Mouse (Mus musculus): Measurements from ENCODE around the gene Mtus2.

Mtus2 gene

DNA sequence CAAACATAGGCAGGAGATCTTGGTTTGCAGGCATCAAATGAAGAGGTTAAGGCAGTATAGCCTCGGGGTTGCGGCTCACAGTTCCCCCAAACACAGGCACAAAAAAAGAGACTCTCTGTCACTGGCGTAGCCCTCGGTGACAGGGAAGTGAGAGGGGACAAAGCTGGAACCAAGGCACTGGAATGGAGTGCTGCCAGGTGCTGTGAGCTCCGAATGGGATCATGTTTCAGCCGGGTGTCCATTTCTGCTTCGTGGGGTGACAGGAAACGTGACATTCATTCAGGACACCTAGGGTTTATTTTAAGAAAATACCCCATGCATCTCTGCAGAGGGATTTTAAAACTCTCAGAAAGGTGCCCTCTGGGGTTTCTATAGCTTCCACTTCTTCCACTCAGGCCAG is 397.4 kb downstream of the Mtus2 start:
- DNase-seq = no peak

DNA sequence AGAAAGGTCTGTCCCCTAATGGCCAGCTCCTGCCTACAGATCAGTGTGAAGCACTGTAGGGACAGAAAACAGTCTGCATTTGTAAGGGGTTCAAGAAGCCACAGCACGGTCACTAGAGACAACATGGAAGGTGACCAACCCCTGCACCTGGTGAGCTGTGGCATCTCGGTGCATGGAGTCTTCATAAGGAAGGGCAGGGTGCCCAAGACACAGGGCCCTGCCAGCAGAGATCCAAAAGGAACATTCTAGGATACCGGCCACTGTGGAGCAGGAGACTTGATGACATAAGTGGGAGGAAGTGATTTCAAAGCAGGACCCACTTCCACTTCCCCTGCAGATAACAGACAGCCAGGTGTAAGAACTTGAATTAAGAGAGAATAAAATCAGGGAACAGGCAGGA is 398.7 kb downstream of the Mtus2 start:
- no peak for DNase-seq

DNA sequence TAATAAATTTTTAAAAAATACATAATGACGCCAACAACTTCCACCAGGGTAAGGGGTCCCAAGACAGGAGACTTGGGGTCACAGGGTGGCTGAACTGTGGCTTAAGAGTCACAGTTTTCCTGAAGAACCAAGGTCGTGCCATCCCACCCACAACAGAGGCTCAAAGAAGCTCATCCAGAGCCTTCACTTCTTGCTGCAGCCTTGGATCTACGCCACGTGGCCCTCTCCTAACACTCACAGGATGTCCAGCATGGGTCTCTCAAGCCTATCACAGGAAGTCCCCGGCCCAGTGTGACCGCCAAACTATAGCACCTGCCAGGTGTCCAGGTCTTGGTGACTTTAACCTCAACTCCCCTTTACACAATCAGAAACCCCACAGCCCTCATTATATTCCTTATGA is 400.0 kb downstream of the Mtus2 start:
- DNase-seq = no peak

DNA sequence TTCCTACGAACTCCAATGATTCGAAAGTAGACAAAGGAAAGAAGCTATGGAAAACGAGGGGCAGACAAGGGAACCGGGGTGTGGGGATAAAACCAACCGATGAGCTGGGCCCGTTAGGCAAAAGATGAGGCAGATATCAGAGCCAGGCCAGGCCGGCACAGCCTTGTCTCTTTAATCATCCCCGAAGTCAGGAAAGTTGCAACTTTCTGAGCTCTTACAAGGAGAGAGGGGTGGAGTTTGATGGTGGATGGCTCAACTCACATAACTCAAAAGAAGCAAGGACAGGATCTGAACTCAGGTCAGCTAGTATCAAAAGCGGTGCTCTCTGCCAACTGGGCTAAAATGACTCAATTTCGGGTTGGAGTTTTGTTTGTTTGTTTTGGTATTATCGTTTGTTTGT is 402.0 kb downstream of the Mtus2 start:
- DNase-seq = no peak

DNA sequence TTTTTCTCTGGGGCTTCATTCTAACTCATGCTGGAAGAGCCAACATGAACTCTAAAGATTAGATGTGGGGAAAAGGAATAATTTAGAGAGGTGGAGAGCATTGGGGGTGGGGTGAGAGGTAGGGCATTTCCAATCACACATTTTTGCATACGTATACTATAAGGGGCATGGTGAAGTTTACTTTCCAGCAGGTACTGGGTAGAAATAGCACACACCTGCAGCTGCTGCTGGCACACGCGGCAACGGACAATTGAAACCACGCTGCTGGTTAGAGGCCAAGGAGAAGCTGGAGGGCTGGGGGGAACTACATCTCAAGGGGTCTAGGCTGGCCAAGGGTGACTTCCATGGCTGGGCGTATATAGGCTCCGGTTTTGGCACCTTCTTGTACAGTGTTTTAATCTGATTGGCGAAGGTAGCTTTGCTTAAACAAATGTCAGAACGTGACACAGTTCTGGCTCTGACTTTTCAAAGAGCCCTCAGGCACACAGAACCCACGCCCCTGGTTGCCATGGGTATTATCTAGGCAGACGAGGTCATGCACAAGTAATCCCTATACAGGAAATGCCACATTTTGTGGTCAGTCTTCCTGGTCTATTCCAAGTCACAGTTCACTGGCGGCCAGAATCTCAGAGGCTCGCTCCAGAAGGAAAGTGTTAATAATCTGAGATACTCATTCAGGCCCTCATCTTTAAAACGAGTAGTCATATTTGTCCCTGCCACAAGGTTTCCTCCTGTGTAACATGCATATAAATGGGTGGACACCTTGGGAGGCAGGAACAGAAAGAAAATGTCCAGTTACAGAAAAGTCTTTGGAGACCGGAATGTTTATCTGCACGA is 404.0 kb downstream of the Mtus2 start:
- DNase-seq = no peak

DNA sequence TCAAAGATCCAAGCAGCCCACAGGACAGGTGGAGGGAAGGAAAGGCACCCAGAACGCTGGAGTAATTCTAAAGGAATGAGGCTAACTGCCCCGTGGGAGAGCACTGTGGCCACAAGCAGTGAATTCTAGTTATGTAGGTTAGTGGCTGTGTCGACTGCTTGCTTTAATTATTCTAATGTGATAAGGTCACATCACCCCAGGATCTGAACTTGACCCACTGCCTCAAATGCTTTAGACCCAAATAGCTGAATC is 404.6 kb downstream of the Mtus2 start:
- no peak for DNase-seq

DNA sequence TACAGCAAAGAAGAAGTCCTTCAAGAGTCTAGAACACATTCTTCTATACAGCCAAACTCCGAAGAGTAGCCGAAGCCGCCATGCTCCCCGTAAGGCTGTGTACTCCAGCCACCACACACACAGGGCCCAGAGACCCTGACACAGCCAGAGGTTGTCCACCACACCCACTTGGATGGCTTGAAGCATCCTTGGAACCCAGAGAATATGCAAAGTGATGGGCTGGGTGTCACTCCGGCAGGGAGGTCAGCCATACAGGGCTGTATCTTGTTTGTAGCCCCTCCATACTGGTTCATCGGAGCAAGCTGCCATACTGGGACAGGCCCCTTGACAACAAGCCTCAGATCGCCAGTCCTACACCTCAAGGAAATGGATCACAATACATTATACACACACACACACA is 405.2 kb downstream of the Mtus2 start:
- no peak for DNase-seq

DNA sequence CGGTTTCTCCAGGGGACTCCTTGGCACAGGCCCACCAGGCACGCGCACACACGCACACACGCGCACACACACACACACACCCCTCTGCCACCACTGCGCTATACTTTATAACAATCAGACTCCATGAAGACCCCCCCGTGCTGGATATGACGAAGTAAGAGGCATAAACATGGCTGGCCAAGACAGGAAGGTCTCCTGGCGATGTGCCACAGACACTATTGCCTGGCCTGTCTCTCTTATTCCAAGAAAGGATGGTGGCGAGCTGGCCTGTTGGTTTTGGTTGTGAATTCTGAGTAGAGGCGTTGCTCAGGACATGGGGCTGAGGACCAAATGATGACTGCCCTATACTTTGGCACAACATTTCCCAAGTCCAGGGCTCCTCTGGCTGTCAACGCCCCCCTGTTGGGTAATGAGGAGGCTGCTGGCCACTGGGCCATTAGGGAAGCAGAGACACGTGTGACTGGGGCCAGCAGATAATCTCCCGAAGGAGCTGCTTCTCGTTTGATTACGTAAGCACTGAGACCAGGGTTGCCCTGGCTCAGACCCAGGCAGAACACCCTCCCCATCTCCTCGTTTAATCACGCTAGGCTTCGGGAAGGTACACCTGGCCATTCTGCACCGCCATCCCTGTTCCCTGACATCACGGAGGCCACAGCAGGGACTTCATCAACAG is 406.5 kb downstream of the Mtus2 start:
- no peak for DNase-seq
